Mouse (Mus musculus) neural tube, embryonic 11.5 days (tissue): Measurements from ENCODE around the gene Rsph14. TPM values are rescaled to one million over a fixed set of nuclear protein-coding genes. Genes with fewer than 3 reads are reported as not detected.

Experiments
- polyA plus RNA-seq: library from polyadenylated mRNA; unstranded; fragments of >200 nt; fragmentation: Nextera tagmentation; extraction: Ambion mirVana; gene quantifications from 2 replicates; pipeline ENCODE4 v1.2.1, GENCODE M21; 2014

Gene Rsph14
- polyA plus RNA-seq, 1 experiment from 2014 or later = not detected

Other genes starting within 250 kb of the Rsph14 start
- gene Gnaz, start 65.4 kb downstream of the Rsph14 start, polyA plus RNA-seq = 14.7 and 16.0 TPM in 2 replicates
- 8.6 and 8.8 TPM in 2 replicates for gene Rab36, start 4.5 kb upstream of the Rsph14 start, polyA plus RNA-seq
- 9.7 and 11.1 TPM in 2 replicates for gene Bcr, start 28.0 kb upstream of the Rsph14 start, polyA plus RNA-seq
- gene Specc1l, start 179.5 kb upstream of the Rsph14 start, polyA plus RNA-seq = 21.8 and 23.0 TPM in 2 replicates